Mouse (Mus musculus) left cerebral cortex, adult 8-10 months (tissue): ENCODE results near the gene 4931428F04Rik. TPM values are rescaled to one million over a fixed set of nuclear protein-coding genes. Genes with fewer than 3 reads are reported as not detected.
"Not testable (repeated sequence)": the region's sequence is repeated elsewhere in the genome, so short reads cannot be mapped to it uniquely, and the experiment has no call there.

Experiments
- DNase-seq, 2 experiments: peaks; one replicate each; pipeline ENCODE4 v3.0.0; 2022; ENCODE audit warnings: low spot score in 2 of 2
- total RNA-seq, 4 experiments: library from RNA; stranded (reverse); gene quantifications; 2 replicates each; pipeline ENCODE4 v1.2.4; 2022

4931428F04Rik gene
- total RNA-seq, 4 experiments from 2014 or later: 22.0 to 26.7 (median 24.2) TPM

DNA sequence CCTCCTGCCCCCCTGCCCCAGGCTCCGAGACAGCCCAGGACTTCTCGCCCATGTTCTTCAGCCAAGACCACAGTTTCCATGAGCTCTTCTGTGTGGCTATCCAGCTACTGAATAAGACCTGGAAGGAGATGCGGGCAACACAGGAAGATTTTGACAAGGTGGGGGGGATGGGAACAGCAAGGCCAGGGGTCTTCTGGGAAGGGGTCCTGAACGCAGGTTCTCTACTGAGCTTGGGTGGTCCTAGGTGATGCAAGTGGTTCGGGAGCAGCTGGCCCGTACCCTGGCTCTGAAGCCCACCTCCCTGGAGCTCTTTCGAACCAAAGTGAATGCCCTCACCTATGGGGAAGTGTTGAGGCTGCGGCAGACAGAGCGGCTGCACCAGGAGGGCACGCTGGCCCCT is 18.8 kb upstream of the 4931428F04Rik start:
- no peak for DNase-seq

DNA sequence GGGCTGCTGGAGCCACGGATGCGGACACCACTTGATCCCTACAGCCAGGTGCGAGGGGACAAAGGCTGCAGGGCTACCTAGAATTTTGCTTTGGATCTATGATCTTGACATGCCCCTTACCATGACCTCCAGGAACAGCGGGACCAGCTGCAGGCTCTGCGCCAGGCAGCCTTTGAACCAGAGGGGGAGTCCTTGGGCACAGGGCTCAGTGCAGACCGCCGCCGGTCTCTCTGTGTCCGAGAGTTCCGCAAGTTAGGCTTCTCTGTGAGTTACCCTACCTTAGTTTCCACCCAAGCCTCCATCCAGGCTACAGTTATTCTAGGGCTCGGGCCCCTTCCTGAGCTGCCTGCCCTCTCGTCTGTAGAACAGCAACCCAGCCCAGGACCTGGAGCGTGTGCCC is 18.0 kb upstream of the 4931428F04Rik start:
- no peak for DNase-seq

DNA sequence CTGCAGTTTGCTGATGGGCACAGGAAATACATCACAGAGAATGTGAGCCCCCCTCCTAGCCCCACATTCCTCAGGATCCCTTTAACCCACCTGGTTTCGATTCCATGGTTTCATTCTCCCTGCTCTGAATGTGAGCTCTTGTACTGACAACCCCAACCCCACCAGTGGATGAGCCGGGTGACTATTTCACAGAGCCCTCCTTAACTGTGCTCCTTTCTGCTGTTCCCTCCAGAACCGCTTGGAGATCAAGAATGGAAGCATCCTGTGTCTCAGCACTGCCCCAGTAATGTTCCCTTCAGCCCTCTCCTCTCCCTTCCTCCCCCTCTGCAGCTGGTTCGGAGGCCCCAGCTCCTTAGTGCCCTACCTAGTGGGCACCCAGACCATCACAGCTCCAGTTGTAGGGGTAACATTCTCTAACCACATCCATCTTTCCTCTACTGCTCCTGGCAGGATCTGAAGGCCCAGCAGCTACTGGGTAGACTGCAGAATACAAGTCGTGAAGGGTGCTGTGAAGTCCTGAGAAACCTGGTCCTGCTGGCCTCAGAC is 16.6 kb upstream of the 4931428F04Rik start:
- no peak for DNase-seq

DNA sequence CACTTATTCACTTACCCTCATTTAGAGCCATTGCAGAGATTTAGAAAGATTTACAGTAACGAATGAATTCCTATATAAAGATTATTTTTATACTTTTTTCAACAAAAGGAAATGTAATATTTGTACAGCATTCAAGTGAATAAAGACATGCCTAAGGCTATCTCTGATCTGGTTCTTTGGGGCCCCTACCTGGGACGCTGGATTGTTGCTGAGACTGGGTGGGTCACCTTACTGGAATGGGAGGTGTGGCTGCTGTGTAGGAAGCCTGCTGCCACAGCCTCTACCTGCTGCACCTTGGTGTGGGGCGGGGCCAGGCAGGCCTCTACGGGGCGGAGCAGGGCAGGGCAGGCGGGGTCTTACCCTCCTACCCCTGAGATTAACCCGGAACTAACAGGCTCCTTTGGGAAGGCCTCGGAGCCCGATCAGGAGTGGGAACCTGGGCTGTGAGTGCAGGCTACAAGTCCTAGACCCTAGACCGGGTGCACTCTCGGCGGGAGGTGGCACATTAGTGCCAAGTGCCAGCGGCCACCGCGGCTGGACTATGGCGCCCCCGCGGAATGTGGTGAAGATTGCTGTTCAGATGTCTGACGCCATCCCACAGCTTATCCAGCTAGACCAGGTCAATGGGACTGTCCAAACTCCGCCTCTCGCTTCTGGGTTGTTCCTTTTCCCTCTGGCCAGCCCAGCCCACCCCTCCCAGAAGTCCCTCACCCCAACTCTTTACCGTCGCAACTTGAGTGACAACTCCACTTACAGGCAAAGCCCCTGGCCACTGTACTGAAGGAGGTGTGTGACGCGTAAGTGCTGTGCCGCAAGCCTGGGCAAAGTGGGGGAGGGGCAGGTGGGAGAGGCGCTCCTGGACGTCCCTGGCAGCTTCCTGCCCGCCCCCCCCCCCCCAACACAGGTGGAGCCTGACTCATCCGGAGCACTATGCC is 15.8 kb upstream of the 4931428F04Rik start, which contains the start of gene Elmo3:
Elmo3 (plus strand) TSS at position 391 of the 935 bp plus-strand sequence.
- DNase-seq: no peak

DNA sequence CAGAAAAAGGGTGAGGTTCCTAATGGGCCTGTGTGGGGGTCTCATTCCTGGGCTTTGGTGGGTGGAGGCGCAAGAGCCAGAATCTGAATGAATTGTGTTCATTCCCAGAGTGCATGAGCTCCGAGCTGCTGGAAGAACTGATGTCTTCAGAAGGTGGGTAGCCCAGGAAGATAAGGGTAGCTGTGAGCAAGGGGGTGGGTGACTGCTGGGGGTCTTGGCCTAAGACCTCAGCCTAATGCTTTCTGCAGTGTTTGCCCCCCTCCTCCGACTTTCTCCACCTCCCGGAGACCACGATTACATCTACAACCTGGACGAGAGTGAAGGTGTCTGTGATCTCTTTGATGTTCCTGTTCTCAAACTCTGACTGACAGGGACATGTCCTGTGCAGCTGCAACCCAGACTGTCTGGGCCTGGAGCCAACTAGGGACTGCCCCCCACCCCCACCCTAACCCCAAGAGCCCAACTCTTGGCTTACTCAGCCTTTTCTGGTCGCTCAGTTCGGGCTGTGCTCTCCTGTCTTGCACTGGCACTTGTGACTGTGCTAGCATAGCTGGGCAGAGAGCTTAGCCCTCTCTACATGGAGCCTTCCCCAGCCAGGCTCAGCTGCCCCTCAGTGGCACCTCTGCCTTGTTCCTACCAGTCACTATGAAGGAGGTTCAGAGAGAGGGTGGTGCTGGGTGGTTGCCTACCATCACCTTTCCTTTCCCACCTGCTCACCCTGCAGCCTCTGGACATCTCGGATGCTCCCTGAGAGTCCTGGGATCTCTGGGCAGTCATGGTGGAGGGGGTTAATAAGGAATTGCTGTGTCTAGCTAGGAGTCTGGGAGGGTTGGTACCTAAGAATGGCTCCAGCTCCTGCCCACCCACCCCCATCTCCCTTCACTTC is 14.9 kb upstream of the 4931428F04Rik start:
- no peak for DNase-seq

DNA sequence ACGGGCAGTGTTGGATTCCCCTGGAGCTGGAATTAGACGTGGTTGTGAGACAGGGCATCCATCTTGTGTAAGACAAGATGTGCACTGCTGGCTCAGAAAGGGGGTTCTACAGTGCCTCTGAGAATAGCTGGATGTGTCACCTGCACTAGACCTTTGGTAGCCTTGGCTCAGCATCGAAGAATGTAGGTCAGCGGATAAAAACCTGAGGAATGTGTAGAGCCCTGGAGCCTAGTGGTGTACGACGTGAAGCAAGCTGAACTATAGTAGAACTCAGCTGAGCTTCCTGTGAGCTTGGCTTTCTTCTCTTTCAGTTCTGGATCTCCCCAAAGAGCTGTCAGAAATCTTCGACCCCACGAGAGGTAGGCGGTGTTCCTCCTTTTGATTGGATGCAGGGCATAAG is 14.2 kb upstream of the 4931428F04Rik start:
- no peak for DNase-seq

DNA sequence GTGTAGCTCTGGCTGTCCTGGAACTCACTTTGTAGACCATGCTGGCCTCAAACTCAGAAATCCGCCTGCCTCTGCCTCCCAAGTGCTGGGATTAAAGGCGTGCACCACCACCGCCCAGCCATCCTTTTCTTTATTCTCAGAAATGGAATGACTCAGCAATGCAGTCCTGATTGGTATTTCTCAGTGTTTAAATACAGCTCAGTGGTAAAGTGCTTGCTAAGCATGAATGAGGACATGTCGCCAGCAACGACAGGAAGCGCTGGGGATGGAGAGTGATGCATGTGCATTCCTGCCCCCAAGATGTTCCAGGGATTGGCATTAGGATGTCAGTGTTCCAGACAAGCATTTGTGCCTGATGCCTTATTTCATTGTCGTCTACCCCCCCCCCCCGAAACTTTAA is 13.7 kb upstream of the 4931428F04Rik start:
- no peak for DNase-seq

DNA sequence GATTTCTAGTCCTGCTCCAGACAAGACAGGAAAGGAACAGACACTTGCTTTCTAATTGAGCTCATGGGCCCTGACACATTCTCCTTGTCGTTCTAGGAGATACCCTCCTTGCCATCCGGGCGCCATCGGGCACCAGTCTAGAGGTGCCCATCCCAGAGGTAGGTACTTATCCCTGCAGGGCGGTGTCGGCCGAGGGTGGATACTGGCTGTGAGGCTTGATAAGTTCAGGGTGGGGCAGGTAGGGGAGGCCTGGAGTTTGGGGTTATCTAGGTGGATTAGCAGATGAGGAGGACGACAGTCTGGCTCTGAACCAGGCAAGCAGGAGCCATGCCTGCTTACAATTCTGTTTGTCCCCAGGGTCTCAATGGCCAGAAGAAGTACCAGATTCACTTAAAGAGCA is 10.3 kb upstream of the 4931428F04Rik start:
- no peak for DNase-seq

DNA sequence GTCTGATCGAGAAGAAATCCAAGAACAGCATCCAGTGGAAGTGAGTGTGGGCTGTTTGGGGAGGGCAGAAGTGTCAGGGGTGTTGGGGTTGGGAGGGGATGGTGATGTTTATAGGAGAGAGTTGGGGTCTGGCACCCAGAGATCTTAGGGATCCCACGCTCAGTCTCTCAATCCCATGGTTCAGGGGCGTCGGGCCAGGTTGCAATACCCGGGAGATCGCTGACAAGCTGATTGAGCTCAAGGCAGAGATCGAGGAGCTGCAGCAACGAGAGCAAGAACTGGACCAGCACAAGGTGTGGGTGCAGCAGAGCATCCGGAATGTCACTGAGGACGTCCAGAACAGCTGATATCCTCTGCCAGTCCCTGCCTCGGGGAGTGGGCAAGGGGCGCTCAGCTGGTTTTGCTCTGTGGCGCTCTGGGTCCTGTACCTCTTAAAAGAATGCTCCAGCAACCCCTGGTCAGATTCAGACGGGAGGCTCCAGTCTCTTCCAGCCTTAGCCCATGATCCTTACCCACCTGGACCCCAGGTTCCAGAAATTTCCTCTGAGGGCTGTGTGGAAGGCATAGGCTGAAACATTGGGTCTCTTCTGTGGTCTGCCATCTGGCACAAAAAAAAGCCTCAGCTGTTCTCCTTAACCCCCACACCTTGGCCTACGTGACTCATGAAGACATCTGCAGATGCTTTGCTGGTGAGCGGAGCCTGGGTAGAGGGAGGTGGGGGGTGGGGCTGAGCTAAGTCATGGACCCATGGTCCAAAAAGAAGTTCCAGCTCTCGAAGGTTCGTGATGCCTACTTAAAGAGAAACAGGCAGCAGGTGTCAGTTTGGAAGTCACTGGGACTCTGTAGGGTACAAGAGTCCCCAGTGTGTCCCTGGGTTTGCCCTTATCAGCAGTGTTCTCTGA is 8.9 kb upstream of the 4931428F04Rik start:
- no peak for DNase-seq

DNA sequence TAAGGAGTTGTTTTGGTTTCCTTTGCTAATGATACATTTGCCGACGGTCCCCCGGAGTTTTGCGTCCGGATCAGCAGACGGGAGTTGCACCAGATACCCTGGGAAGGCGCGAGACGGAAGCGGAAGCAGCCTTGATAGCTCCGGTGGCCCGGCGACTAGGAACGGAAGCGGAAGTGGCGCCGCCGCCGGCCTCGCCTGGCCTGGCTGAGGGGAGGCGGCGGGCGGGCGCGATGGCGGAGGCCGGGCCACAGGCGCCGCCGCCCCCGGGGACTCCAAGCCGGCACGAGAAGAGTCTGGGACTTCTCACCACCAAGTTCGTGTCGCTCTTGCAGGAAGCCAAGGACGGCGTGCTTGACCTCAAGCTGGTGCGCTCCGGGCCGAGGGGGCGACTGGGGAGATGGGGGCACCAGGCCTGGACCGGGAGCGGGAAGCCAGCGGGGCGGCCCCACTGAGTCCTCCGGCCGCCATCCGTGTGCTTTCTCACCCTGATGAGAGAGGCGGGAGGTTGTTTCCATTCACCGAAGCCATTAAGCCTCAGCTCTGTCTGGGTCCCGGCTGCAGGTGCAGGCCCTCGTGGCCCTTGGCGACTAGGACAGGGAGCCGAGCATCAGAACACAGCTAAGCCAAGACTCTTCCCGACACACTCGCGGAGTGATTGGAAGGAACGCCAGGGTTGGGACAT is 8.0 kb upstream of the 4931428F04Rik start, which contains the start of gene E2f4:
E2f4 (plus strand) TSS at position 153 of the 682 bp plus-strand sequence.
- DNase-seq: peak; percentile 72 to 90

DNA sequence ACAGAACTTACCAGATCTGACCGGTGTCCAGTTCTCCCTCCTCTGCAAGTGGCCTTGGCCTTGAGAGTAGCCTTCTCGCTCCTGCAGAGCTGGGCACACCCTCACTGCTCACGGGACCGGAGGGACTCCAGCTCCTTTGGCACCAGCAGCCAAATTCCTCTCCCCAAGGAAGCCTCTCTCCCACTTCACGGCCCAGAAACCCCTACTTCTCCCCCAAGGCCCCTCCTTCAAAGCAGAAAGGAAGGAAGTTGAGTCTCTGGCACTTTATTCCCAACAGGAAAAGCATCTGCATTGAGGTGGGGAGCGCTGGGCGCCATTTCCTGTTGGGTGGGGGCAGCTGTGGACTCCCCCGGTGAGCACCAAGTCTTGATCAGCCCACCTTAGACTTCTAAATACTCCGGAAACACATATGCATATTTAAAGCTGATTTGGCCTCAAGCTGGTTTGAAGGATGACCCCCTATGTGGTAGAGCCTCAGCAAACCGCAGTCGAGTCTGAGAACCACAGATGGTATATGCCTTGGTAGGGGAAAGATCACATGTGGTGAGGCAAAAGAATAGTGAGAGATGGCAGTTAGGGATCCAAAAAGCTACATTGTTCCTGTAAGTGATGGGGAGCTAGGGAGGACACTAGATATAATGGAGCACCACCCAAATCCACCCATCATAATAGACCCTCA is 6.4 kb upstream of the 4931428F04Rik start, which contains the start of gene Exoc3l:
Exoc3l (minus strand) TSS at position 207 of the 679 bp plus-strand sequence.
- DNase-seq: no peak

DNA sequence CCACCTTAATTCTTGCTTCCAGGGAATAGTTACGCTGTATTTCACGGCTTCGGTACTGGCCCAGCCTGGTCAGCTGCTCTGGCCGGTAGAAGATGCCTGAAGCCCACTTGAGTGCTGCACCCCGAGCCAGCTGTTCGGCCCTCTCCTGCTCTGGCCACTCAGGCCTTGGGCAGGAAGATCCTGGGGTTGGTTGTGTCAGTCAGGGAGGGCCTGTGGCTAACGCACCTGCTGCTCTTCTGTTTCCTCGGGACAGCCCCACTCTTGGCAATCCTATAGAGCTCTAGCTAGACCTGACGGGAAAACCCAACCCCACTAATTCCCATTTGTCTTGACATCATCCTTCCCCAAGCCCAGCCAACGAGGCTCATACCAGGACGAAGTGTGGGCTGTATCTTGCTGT is 5.6 kb upstream of the 4931428F04Rik start:
- DNase-seq: no peak

DNA sequence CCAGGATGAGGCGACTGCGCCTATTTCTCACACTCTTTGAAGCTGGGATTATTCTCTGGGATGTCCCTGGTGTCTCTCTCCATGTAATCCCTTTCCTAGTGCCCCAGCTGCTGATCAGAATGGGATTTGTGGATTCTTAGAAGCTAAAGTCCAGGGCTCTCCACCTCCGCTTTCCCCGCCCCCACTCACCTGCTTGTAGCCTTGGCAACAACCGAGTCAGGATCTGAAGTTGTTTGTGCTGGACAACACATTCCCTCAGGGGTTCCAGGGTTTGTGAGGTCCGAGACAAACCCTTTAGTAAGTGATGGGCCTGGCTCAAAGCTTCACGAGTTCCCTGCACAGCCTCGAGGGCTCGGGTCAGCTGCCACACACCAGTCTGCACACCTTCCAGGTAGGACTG is 5.1 kb upstream of the 4931428F04Rik start:
- DNase-seq: no peak

DNA sequence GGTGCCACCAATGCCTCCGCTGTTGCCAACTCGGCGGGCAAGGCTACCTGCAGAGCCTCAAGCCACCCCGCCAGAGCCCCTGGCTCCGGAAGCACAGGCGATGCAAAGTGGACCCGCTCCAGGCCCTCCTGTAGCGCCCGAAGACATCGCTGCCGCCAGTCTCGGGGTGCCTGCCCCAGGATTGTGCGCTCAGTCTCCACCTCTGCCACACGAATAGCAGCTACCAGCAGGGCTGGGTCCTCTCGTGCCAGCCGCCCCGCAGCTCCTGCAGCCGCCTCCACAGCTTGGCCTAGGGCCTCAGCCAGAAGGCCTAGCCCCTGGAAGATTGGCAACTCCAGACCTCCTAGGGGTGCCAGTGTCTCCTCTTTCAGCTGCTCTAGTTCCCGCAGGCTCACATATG is 3.7 kb upstream of the 4931428F04Rik start:
- no peak for DNase-seq

DNA sequence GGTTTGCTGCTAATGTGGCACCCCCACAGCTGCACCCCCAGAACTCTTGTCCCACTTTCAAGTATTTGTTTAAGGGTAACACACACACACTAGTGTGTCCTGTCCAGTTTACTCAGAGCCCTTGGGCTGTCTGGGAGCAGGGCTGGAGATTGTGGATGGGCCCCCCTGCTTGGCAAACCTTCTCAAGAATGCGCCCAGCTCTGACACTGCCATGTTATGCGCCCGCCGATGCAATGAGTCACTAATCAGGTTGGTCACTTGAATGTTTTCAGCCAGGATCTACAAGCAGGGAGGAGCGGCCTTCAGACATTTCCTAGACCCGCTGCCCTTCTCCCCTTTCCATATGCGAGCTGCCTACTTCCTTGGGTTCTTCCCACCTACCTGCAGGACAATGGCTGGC is 2.8 kb upstream of the 4931428F04Rik start:
- no peak for DNase-seq

DNA sequence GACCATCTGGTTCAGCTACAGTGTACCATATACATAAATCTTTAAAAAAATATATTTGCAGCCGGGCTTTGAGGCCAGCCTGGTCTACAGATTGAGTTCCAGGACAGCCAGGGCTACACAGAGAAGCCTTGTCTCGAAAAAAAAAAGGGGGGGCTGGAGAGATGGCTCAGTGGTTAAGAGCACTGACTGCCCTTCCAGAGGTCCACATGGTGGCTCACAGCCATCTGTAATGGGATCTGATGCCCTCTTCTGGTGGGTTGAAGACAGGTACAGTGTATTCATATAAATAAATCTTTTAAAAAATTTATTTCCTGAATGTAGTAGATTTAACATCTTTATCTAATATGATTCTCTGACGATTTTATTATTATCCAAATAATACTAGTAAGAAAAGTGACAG is 2.1 kb upstream of the 4931428F04Rik start:
- DNase-seq: not testable (repeated sequence)

DNA sequence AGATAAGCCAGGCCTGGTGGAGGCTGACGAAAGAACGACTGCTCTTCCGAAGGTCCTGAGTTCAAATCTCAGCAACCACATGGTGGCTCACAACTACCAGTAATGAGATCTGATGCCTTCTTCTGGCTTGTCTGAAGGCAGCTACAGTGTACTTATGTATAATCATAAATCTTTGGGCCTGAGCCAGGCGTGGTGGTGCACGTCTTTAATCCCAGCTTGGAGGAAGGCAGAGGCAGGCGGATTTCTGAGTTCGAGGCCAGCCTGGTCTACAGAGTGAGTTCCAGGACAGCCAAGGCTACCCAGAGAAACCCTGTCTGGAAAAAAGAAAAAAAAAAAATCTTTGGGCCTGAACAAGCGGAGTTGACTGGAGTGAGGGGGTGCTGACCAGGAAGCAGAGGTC is 1.7 kb upstream of the 4931428F04Rik start:
- not testable (repeated sequence) for DNase-seq

DNA sequence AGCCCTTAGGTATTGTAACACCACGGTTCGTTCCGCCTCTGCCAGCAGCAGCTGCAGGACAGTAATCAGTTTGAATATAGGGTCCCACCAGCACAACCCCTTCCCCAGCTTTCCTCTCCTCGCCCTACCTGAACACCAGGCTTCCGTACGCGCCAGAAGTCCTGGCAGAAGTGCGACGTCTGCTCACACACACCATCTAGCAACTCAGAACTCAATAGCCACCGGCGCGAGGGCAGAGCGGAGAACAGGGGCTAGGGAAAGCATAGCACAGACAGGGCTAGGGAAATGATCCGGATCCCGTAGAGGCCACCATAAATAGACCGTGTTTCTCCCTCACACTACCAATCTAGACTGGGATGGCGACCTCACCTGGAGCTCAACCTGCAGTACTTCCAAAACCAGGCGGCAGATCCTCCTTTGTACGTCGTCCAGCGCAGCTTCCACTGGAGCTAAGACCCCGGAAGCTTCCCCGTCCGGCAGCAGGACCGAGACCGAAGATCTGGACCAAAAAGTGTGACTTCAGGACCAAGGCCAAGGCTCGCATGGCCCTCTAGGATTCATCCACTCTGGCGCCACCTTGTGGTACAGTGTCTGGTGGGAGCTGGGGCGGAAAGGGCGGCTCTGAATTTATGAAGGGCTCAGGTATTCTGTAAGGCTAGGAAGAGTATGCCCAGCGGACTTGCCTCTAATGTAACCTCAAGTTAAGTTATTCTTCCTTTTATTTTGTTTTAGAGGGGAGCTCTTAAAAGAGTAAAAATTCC is 1.1 kb upstream of the 4931428F04Rik start:
- no peak for DNase-seq
